Mouse (Mus musculus): Measurements from ENCODE around the gene Cdh23.

- no peak for TF ChIP-seq FOSL1 (IDR thresholded peaks at IDR 0.05; ENCODE audit: insufficient read depth, low read length, poor library complexity, severe bottlenecking)
- TF ChIP-seq CTCF (IDR thresholded peaks at IDR 0.05; ENCODE audit: control insufficient read depth, insufficient read depth, insufficient read length) = no peak
- TF ChIP-seq MYOD1 (IDR thresholded peaks at IDR 0.05; ENCODE audit: control insufficient read depth, insufficient read length, low read depth) = no peak
These were observed 348.3 kb downstream of the Cdh23 start for GRCm38 (mm10) chr10:60347768-60348610.

All from C2C12 (cell line).